Mouse (Mus musculus): ENCODE results near the gene Inip. TPM values are rescaled to one million over a fixed set of nuclear protein-coding genes. Genes with fewer than 3 reads are reported as not detected.

Inip gene
- polyA plus RNA-seq, 2 experiments: 20.4 to 40.0 TPM

- Histone ChIP-seq H3K27me3 (ENCODE audit: control insufficient read depth, insufficient read depth, low read length) (no peaks in the 10 kb centered on the region), H3K4me1 (ENCODE audit: control insufficient read depth, insufficient read depth, low read length) (peaks cover 12% of the 10 kb centered on the region), H3K36me3 (ENCODE audit: control insufficient read depth, insufficient read depth, low read length) (no peaks in the 10 kb centered on the region), H3K9ac (ENCODE audit: low read depth, low read length, severe bottlenecking) (no peak overlapping the region), H3K27ac (replicated peaks; ENCODE audit: low read depth, low read length) (peak overlapping the region; percentile 63; the same call in 1 of the 2 replicates), H3K9me3 (ENCODE audit: control insufficient read depth, low read length) (no peaks in the 10 kb centered on the region), H3K4me3 (replicated peaks; ENCODE audit: low read length) (no peak overlapping the region), H3K4me2 (replicated peaks; ENCODE audit: low read depth, low read length, severe bottlenecking) (no peak overlapping the region)
- WGBS: 45% methylated on average over 7 of the region's 7 CpGs
- ATAC-seq (ENCODE audit: low FRiP score, low read depth) (no peak), DNase-seq (ENCODE audit: low spot score) (no peak)
- TF ChIP-seq POLR2A (IDR thresholded peaks at IDR 0.05; ENCODE audit: borderline replicate concordance, extremely low read depth, insufficient read depth, insufficient read length): no peak
These were observed 17.7 kb upstream of the Inip start for GRCm38 (mm10) chr4:59819054-59819472.

- H3K9me3 ChIP-seq (ENCODE audit: control insufficient read depth, low read length): no peaks in the 10 kb centered on the region
- no peaks in the 10 kb centered on the region for H3K27me3 ChIP-seq (ENCODE audit: control insufficient read depth, insufficient read depth, low read length)
- no peaks in the 10 kb centered on the region for H3K36me3 ChIP-seq (ENCODE audit: control insufficient read depth, insufficient read depth, low read length)
- DNase-seq (ENCODE audit: low spot score) (no peak), ATAC-seq (ENCODE audit: low FRiP score, low read depth) (no peak)
- no peak for TF ChIP-seq POLR2A (IDR thresholded peaks at IDR 0.05; ENCODE audit: borderline replicate concordance, extremely low read depth, insufficient read depth, insufficient read length)
- no peak overlapping the region for H3K9ac ChIP-seq (ENCODE audit: low read depth, low read length, severe bottlenecking)
- H3K4me3 ChIP-seq (replicated peaks; ENCODE audit: low read length): no peak overlapping the region
- H3K27ac ChIP-seq (replicated peaks; ENCODE audit: low read depth, low read length): 0 out of 2 replicates have a peak overlapping the region, but pooled peaks have one; percentile 63
- peaks cover 12% of the 10 kb centered on the region for H3K4me1 ChIP-seq (ENCODE audit: control insufficient read depth, insufficient read depth, low read length)
- H3K4me2 ChIP-seq (replicated peaks; ENCODE audit: low read depth, low read length, severe bottlenecking): no peak overlapping the region
- WGBS: 84% methylated on average over 10 of the region's 10 CpGs
These were observed 17.1 kb upstream of the Inip start for GRCm38 (mm10) chr4:59818498-59818897.

GRCm38 (mm10) chr4:59817790-59818189 lies 16.4 kb upstream of the Inip start:
- H3K9me3 ChIP-seq (ENCODE audit: control insufficient read depth, low read length): no peaks in the 10 kb centered on the region
- TF ChIP-seq POLR2A (IDR thresholded peaks at IDR 0.05; ENCODE audit: borderline replicate concordance, extremely low read depth, insufficient read depth, insufficient read length): no peak
- H3K4me1 ChIP-seq (ENCODE audit: control insufficient read depth, insufficient read depth, low read length): peaks cover 8% of the 10 kb centered on the region
- H3K36me3 ChIP-seq (ENCODE audit: control insufficient read depth, insufficient read depth, low read length): no peaks in the 10 kb centered on the region
- no peak overlapping the region for H3K4me2 ChIP-seq (replicated peaks; ENCODE audit: low read depth, low read length, severe bottlenecking)
- DNase-seq (ENCODE audit: low spot score): no peak
- no peaks in the 10 kb centered on the region for H3K27me3 ChIP-seq (ENCODE audit: control insufficient read depth, insufficient read depth, low read length)
- 65% methylated on average over 5 of the region's 5 CpGs for WGBS
- no peak for ATAC-seq (ENCODE audit: low FRiP score, low read depth)
- no peak overlapping the region for H3K27ac ChIP-seq (replicated peaks; ENCODE audit: low read depth, low read length)
- H3K9ac ChIP-seq (ENCODE audit: low read depth, low read length, severe bottlenecking): no peak overlapping the region
- H3K4me3 ChIP-seq (replicated peaks; ENCODE audit: low read length): no peak overlapping the region

- H3K9ac ChIP-seq (ENCODE audit: low read depth, low read length, severe bottlenecking): no peak overlapping the region
- H3K36me3 ChIP-seq (ENCODE audit: control insufficient read depth, insufficient read depth, low read length): no peaks in the 10 kb centered on the region
- peaks cover 8% of the 10 kb centered on the region for H3K4me1 ChIP-seq (ENCODE audit: control insufficient read depth, insufficient read depth, low read length)
- no peak for ATAC-seq (ENCODE audit: low FRiP score, low read depth)
- H3K27me3 ChIP-seq (ENCODE audit: control insufficient read depth, insufficient read depth, low read length): no peaks in the 10 kb centered on the region
- 80% methylated on average over 9 of the region's 9 CpGs for WGBS
- no peak overlapping the region for H3K4me2 ChIP-seq (replicated peaks; ENCODE audit: low read depth, low read length, severe bottlenecking)
- no peak overlapping the region for H3K4me3 ChIP-seq (replicated peaks; ENCODE audit: low read length)
- H3K9me3 ChIP-seq (ENCODE audit: control insufficient read depth, low read length): no peaks in the 10 kb centered on the region
- TF ChIP-seq POLR2A (IDR thresholded peaks at IDR 0.05; ENCODE audit: borderline replicate concordance, extremely low read depth, insufficient read depth, insufficient read length): no peak
- no peak for DNase-seq (ENCODE audit: low spot score)
- no peak overlapping the region for H3K27ac ChIP-seq (replicated peaks; ENCODE audit: low read depth, low read length)
These were observed 15.1 kb upstream of the Inip start for GRCm38 (mm10) chr4:59816477-59816876.

GRCm38 (mm10) chr4:59816016-59816415 lies 14.6 kb upstream of the Inip start:
- Histone ChIP-seq H3K4me3 (replicated peaks; ENCODE audit: low read length) (no peak overlapping the region), H3K9ac (ENCODE audit: low read depth, low read length, severe bottlenecking) (no peak overlapping the region), H3K4me2 (replicated peaks; ENCODE audit: low read depth, low read length, severe bottlenecking) (no peak overlapping the region), H3K36me3 (ENCODE audit: control insufficient read depth, insufficient read depth, low read length) (no peaks in the 10 kb centered on the region), H3K4me1 (ENCODE audit: control insufficient read depth, insufficient read depth, low read length) (peaks cover 8% of the 10 kb centered on the region), H3K9me3 (ENCODE audit: control insufficient read depth, low read length) (no peaks in the 10 kb centered on the region), H3K27ac (replicated peaks; ENCODE audit: low read depth, low read length) (no peak overlapping the region), H3K27me3 (ENCODE audit: control insufficient read depth, insufficient read depth, low read length) (no peaks in the 10 kb centered on the region)
- DNase-seq (ENCODE audit: low spot score) (no peak), ATAC-seq (ENCODE audit: low FRiP score, low read depth) (no peak)
- WGBS: 53% methylated on average over 2 of the region's 5 CpGs
- no peak for TF ChIP-seq POLR2A (IDR thresholded peaks at IDR 0.05; ENCODE audit: borderline replicate concordance, extremely low read depth, insufficient read depth, insufficient read length)

All from limb, embryonic 14.5 days (tissue).